In the genomic region with DNA sequence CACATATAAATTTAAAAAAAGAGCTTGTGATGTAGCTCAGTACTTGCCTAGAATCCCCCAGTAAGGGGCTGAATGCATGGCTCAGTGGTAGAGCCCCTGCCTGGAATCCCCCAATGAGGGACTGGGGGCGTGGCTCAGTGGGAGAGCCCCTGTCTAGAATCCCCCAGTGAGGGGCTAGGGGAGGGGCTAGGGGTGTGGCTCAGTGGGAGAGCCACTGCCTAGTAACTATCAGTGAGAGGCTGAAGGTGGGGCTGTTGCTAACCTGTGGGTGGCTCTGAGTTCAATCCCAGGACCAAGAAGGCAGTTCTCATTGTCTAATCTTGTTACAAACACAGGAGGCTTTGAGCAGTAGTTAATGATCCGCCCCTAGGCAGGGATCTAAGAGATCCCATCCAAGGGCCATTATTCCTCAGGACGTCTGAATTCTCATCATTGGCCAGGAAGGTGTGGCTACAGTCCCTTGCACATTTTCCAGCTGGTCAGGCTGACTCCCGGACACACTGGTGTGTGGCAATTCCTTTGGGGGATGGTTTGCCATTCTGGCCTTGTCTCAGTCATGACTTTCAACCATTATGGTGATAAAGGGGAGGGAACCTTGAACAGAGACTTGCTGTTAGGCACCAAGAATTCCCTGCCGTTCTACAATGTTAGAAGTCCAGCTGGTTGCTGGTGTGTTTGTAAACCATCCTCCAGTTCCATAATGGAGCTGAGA, we compare ENCODE assay signal across 17 mouse cellular contexts. TPM values are rescaled to one million over a fixed set of nuclear protein-coding genes. Genes with fewer than 3 reads are reported as not detected.
A peak's percentile ranks its signal among the peaks of the same experiment; 100 is the strongest.
DNase-seq lines count a peak whose midpoint lies in the region; ATAC-seq and TF ChIP-seq lines count a peak whose summit lies in the region.
"Had no signal": no experiment of that assay in that cellular context is flagged by ENCODE, and none has a peak within 500 bp of the region (broad histone marks: within the 10 kb centered on the region; RNA-seq: fewer than 3 reads in every experiment).

No protein-coding gene starts in this region.

- TF ChIP-seq EP300 in CH12.LX (IDR thresholded peaks at IDR 0.05; ENCODE audit: low read length): no peak

- no peaks in the 10 kb centered on the region for H3K27me3 ChIP-seq in kidney, embryonic 14.5 days (ENCODE audit: control insufficient read depth, insufficient read depth, low read length)
- H3K27me3 ChIP-seq in CH12.LX (replicated peaks): no peaks in the 10 kb centered on the region
- H3K27me3 ChIP-seq: kidney, embryonic 15.5 days; limb, embryonic 12.5 days had no signal

- peaks cover 6% of the 10 kb centered on the region for H3K4me1 ChIP-seq in kidney, embryonic 14.5 days (ENCODE audit: control insufficient read depth, insufficient read depth, low read length)
- H3K4me1 ChIP-seq in CH12.LX (ENCODE audit: control insufficient read depth in 1 of 2, insufficient read depth in 2 of 2): peaks cover 0 to 18% of the 10 kb centered on the region in 2 experiments; a peak in 2 of 4 replicates
- H3K4me1 ChIP-seq: limb, embryonic 12.5 days had no signal

- H3K4me2 ChIP-seq in kidney, embryonic 14.5 days (replicated peaks; ENCODE audit: low read depth, low read length): no peak overlapping the region
- no peak overlapping the region for H3K4me2 ChIP-seq in CH12.LX (ENCODE audit: insufficient read depth, low read depth, poor library complexity, severe bottlenecking)
- H3K4me2 ChIP-seq: kidney, embryonic 15.5 days; limb, embryonic 12.5 days had no signal

- H3K9ac ChIP-seq in kidney, embryonic 14.5 days (ENCODE audit: low read depth, low read length): no peak overlapping the region
- no peak overlapping the region for H3K9ac ChIP-seq in CH12.LX (ENCODE audit: insufficient read depth, low read depth)
- H3K9ac ChIP-seq: kidney, embryonic 15.5 days; limb, embryonic 12.5 days had no signal

- no peak for TF ChIP-seq POLR2A in CH12.LX (IDR thresholded peaks at IDR 0.05; ENCODE audit: low read depth, low read length)

- H3K36me3 ChIP-seq in kidney, embryonic 14.5 days (ENCODE audit: control insufficient read depth, insufficient read depth, low read length): peaks cover 35% of the 10 kb centered on the region
- peaks cover 37 to 50% of the 10 kb centered on the region in 2 experiments for H3K36me3 ChIP-seq in CH12.LX (replicated peaks in 1 of 2; ENCODE audit: control insufficient read depth in 1 of 2, insufficient read depth in 1 of 2, low read length in 1 of 2)

- WGBS in kidney, embryonic 14.5 days: 63% methylated on average over 5 of the region's 5 CpGs

- dilution Hi-C loops in CH12.LX (cut with MboI; ENCODE audit: extremely low pct_ligation_motif_present, extremely low pct_unique_long_range_greater_than_20kb, low sequenced_read_pairs): no loop called here

- H3K27ac ChIP-seq in kidney, embryonic 14.5 days (ENCODE audit: low read depth, low read length): no peak overlapping the region
- no peak overlapping the region for H3K27ac ChIP-seq in CH12.LX (ENCODE audit: insufficient read depth, low read depth)
- H3K27ac ChIP-seq: kidney, embryonic 15.5 days; limb, embryonic 12.5 days had no signal

- H3K4me3 ChIP-seq in kidney, embryonic 14.5 days (ENCODE audit: low read length): no peak overlapping the region
- no peak overlapping the region for H3K4me3 ChIP-seq in CH12.LX (replicated peaks in 1 of 3; ENCODE audit: low read depth in 2 of 3, low read length in 2 of 3, poor library complexity in 1 of 3)
- H3K4me3 ChIP-seq: kidney, embryonic 15.5 days; limb, embryonic 12.5 days had no signal

- ATAC-seq in kidney, embryonic 14.5 days (ENCODE audit: low FRiP score, low TSS enrichment): 0 out of 2 replicates have a peak, but pooled peaks have one; percentile 10
- no peak for ATAC-seq in activated CD4-positive, CD25-positive, alpha-beta regulatory T cell, adult 4 months

- in situ Hi-C loops in CH12.LX (cut with MboI; ENCODE audit: low pct_ligation_motif_present, low pct_unique_long_range_greater_than_20kb, low sequenced_read_pairs): no loop called here

- DNase-seq in adrenal gland, adult 8-10 months: peak; percentile 68
- no peak for DNase-seq in adrenal gland, adult 18-20 months (ENCODE audit: low spot score in 2 of 2)
- no peak for DNase-seq in kidney, postnatal 10 days
- DNase-seq in CH12.LX (ENCODE audit: extremely low read depth) (no peak), liver (peak; percentile 30)
- no peak for DNase-seq in layer of hippocampus, adult 9-11 months
- DNase-seq: cerebellum, adult 11-12 months; embryo, embryonic 11 days; lung, postnatal 4 days had no signal

- peaks cover 5% of the 10 kb centered on the region; the same call in 1 of the 2 replicates for H3K79me2 ChIP-seq in CH12.LX (replicated peaks; ENCODE audit: control insufficient read depth, extremely low read depth, insufficient read depth, poor library complexity, severe bottlenecking)

- no peak for TF ChIP-seq RAD21 in CH12.LX (IDR thresholded peaks at IDR 0.05; ENCODE audit: low read depth, low read length)

- TF ChIP-seq CTCF in CH12.LX (conservative IDR thresholded peaks at IDR 0.05 in 1 of 2, IDR thresholded peaks at IDR 0.05 in 1 of 2; ENCODE audit: low read depth in 2 of 2, low read length in 2 of 2): no peak

- H3K9me3 ChIP-seq in kidney, embryonic 14.5 days (ENCODE audit: control insufficient read depth, low read length): no peaks in the 10 kb centered on the region
- no peaks in the 10 kb centered on the region for H3K9me3 ChIP-seq in CH12.LX (replicated peaks; ENCODE audit: low read length)
- H3K9me3 ChIP-seq: kidney, embryonic 15.5 days had no signal

TF ChIP-seq in CH12.LX, 34 proteins besides CTCF, POLR2A, EP300 and RAD21:
- TF ChIP-seq GABPA (IDR thresholded peaks at IDR 0.05; ENCODE audit: insufficient replicate concordance, low read depth, low read length) (no peak), ZKSCAN1 (IDR thresholded peaks at IDR 0.05; ENCODE audit: borderline replicate concordance, low read depth, low read length) (no peak), UBTF (IDR thresholded peaks at IDR 0.05; ENCODE audit: low read depth, low read length) (no peak), E2F4 (IDR thresholded peaks at IDR 0.05; ENCODE audit: insufficient replicate concordance, low read depth, low read length) (no peak), POLR2AphosphoS2 (IDR thresholded peaks at IDR 0.05; ENCODE audit: low read depth, low read length) (peak; percentile 65; the same call in 1 of the 2 replicates)

RNA-seq across cellular contexts. Expression of gene Upk1a, which starts 2.6 kb away (rescaled TPM):
- under 1 TPM in 3 of 4 experiments, not detected in 1; 0.27 to 0.34 (median 0.31) TPM for total RNA-seq in adrenal gland, adult 8-10 months (2022)
- total RNA-seq in adrenal gland, adult 18-20 months (2021): under 1 TPM; 0.19 to 0.20 TPM
- polyA plus RNA-seq in kidney, embryonic 14.5 days (2014; fragmentation: Nextera tagmentation; extraction: Ambion mirVana): 2.2 and 2.3 TPM in 2 replicates
- 6.5 and 10.9 TPM in 2 replicates for total RNA-seq in CH12.LX (2012; rRNA removed)
- total RNA-seq in CH12.LX (2014; rRNA removed): 0.47 and 0.49 TPM in 2 replicates
- 1.8 and 2.3 TPM in 2 replicates for polyA plus RNA-seq in CH12.LX (2012; ENCODE audit: insufficient read length, low read depth)
- polyA plus RNA-seq in activated CD4-positive, CD25-positive, alpha-beta regulatory T cell, adult 4 months (2017; shearing (Covaris generic)): 1 to 10 TPM; 2.2 to 3.3 TPM
- total RNA-seq: granulocyte monocyte progenitor cell, adult 5-6 weeks had no signal

RNA-seq across cellular contexts. Expression of gene Cox6b1, which starts 10.7 kb away (rescaled TPM):
- 1,000 to 10,000 TPM in 2 of 4 experiments, 100 to 1,000 TPM in 2; 538 to 1,102 (median 895) TPM for total RNA-seq in adrenal gland, adult 8-10 months (2022)
- 1,000 to 10,000 TPM; 1,148 to 1,842 TPM for total RNA-seq in adrenal gland, adult 18-20 months (2021)
- polyA plus RNA-seq in kidney, embryonic 14.5 days (2014; fragmentation: Nextera tagmentation; extraction: Ambion mirVana): 961 and 1,287 TPM in 2 replicates
- total RNA-seq in CH12.LX (2012; rRNA removed) (432 and 456 TPM in 2 replicates), CH12.LX (2014; rRNA removed) (776 and 802 TPM in 2 replicates)
- 581 and 625 TPM in 2 replicates for polyA plus RNA-seq in CH12.LX (2012; ENCODE audit: insufficient read length, low read depth)
- 100 to 1,000 TPM; 421 to 746 TPM for polyA plus RNA-seq in activated CD4-positive, CD25-positive, alpha-beta regulatory T cell, adult 4 months (2017; shearing (Covaris generic))

RNA-seq across cellular contexts. Expression of gene Zbtb32, which starts 16.5 kb away (rescaled TPM):
- total RNA-seq in adrenal gland, adult 8-10 months (2022): 1 to 10 TPM in 1 of 4 experiments, under 1 TPM in 1, not detected in 2; 0.73 to 1.8 TPM
- under 1 TPM in 1 of 2 experiments, not detected in 1; 0.83 TPM for total RNA-seq in adrenal gland, adult 18-20 months (2021)
- 0.21 and 0.22 TPM in 2 replicates for polyA plus RNA-seq in kidney, embryonic 14.5 days (2014; fragmentation: Nextera tagmentation; extraction: Ambion mirVana)
- total RNA-seq in CH12.LX (2012; rRNA removed): 183 TPM in 2 replicates
- 156 and 173 TPM in 2 replicates for total RNA-seq in CH12.LX (2014; rRNA removed)
- 171 and 178 TPM in 2 replicates for polyA plus RNA-seq in CH12.LX (2012; ENCODE audit: insufficient read length, low read depth)
- 10 to 100 TPM; 15.8 to 19.7 TPM for polyA plus RNA-seq in activated CD4-positive, CD25-positive, alpha-beta regulatory T cell, adult 4 months (2017; shearing (Covaris generic))
- total RNA-seq: granulocyte monocyte progenitor cell, adult 5-6 weeks; heart, postnatal 25 days; layer of hippocampus, postnatal 10 days had no signal

RNA-seq across cellular contexts. Expression of gene Etv2, which starts 20.4 kb away (rescaled TPM):
- total RNA-seq in adrenal gland, adult 8-10 months (2022): not detected
- total RNA-seq in adrenal gland, adult 18-20 months (2021): not detected
- not detected in 2 replicates for polyA plus RNA-seq in kidney, embryonic 14.5 days (2014; fragmentation: Nextera tagmentation; extraction: Ambion mirVana)
- not detected in 2 replicates for total RNA-seq in CH12.LX (2012; rRNA removed)
- total RNA-seq in CH12.LX (2014; rRNA removed): not detected in 2 replicates
- polyA plus RNA-seq in CH12.LX (2012; ENCODE audit: insufficient read length, low read depth): not detected in 2 replicates
- polyA plus RNA-seq in activated CD4-positive, CD25-positive, alpha-beta regulatory T cell, adult 4 months (2017; shearing (Covaris generic)): not detected
- total RNA-seq: granulocyte monocyte progenitor cell, adult 5-6 weeks; heart, postnatal 25 days; layer of hippocampus, postnatal 10 days had no signal
- polyA plus RNA-seq: forebrain, embryonic 11.5 days; kidney, embryonic 15.5 days; limb, embryonic 12.5 days had no signal

RNA-seq across cellular contexts. Expression of gene Kmt2b, which starts 26.7 kb away (rescaled TPM):
- total RNA-seq in adrenal gland, adult 8-10 months (2022): 10 to 100 TPM; 36.8 to 65.3 (median 57.0) TPM
- total RNA-seq in adrenal gland, adult 18-20 months (2021): 10 to 100 TPM; 37.8 to 56.6 TPM
- polyA plus RNA-seq in kidney, embryonic 14.5 days (2014; fragmentation: Nextera tagmentation; extraction: Ambion mirVana): 12.3 and 13.6 TPM in 2 replicates
- total RNA-seq in CH12.LX (2012; rRNA removed) (17.2 and 18.3 TPM in 2 replicates), CH12.LX (2014; rRNA removed) (4.8 and 8.4 TPM in 2 replicates)
- polyA plus RNA-seq in CH12.LX (2012; ENCODE audit: insufficient read length, low read depth): 31.0 and 32.8 TPM in 2 replicates
- polyA plus RNA-seq in activated CD4-positive, CD25-positive, alpha-beta regulatory T cell, adult 4 months (2017; shearing (Covaris generic)): 10 to 100 TPM; 14.9 to 16.9 TPM

Comparison
In these comparisons a context has a peak if more than half of its experiments do, and no peak if none do; other contexts are left out.
1. DNase-seq: peak in adrenal gland, adult 8-10 months (single experiment) and liver (single experiment); none in adrenal gland, adult 18-20 months (0 of 2), kidney, postnatal 10 days (single experiment), CH12.LX (single experiment) and layer of hippocampus, adult 9-11 months (single experiment).
2. RNA of gene Zbtb32, which starts 16.5 kb away (total RNA-seq): 156 to 183 TPM in CH12.LX; 0.83 TPM in adrenal gland, adult 18-20 months and 0.73 to 1.8 TPM in adrenal gland, adult 8-10 months; every median in the first group is over 10 times any median in the second.